Mouse (Mus musculus) limb, embryonic 11.5 days (tissue): ENCODE data around the gene Gls. TPM values are rescaled to one million over a fixed set of nuclear protein-coding genes. Genes with fewer than 3 reads are reported as not detected.

Experiments used
- ATAC-seq: fragments of 200-750 bp; cut with Nextera tagmentation; 2 replicates; pipeline ENCODE4 v1.8.0; 2017; ENCODE audit warnings: low read depth; ENCODE audit not compliant: insufficient number of reproducible peaks, low FRiP score, low TSS enrichment
- DNase-seq: peaks from one replicate; pipeline ENCODE4 v3.0.0-alpha.2; 2015; ENCODE audit warnings: low spot score
- H3K27ac ChIP-seq: fragments of 300-500 bp; sonication (generic); replicated peaks from 2 replicates; pipeline ENCODE4 v1.5.1; 2014; ENCODE audit warnings: low read depth, mild to moderate bottlenecking, low read length
- H3K27me3 ChIP-seq: fragments of 300-500 bp; sonication (generic); 2 replicates; pipeline ENCODE4 v1.6.1; 2014; ENCODE audit warnings: mild to moderate bottlenecking, low read length, mixed read lengths; ENCODE audit not compliant: control insufficient read depth, insufficient read depth
- H3K36me3 ChIP-seq: fragments of 300-500 bp; sonication (generic); 2 replicates; pipeline ENCODE4 v1.6.1; 2014; ENCODE audit warnings: mild to moderate bottlenecking, low read length, moderate library complexity, mixed read lengths; ENCODE audit not compliant: control insufficient read depth, insufficient read depth
- H3K4me1 ChIP-seq: fragments of 300-500 bp; sonication (generic); 2 replicates; pipeline ENCODE4 v1.6.1; 2014; ENCODE audit warnings: low read length, mixed read lengths; ENCODE audit not compliant: control insufficient read depth, insufficient read depth
- H3K4me2 ChIP-seq: fragments of 300-500 bp; sonication (generic); 2 replicates; pipeline ENCODE4 v1.6.1; 2014; ENCODE audit warnings: low read depth, mild to moderate bottlenecking, moderate library complexity; ENCODE audit not compliant: severe bottlenecking
- H3K4me3 ChIP-seq: fragments of 300-500 bp; sonication (generic); 2 replicates; pipeline ENCODE4 v1.5.1; 2014; ENCODE audit warnings: low read depth, low read length
- H3K9ac ChIP-seq: fragments of 300-500 bp; sonication (generic); 2 replicates; pipeline ENCODE4 v1.6.1; 2014; ENCODE audit warnings: mild to moderate bottlenecking, low read length
- H3K9me3 ChIP-seq: fragments of 300-500 bp; sonication (generic); 2 replicates; pipeline ENCODE4 v1.6.1; 2016; ENCODE audit warnings: low read length; ENCODE audit not compliant: control insufficient read depth
- WGBS: fragments of 180-500 bp; shearing (Covaris S2); extraction: QIAGEN DNeasy Blood & Tissue Kit; methylation state at CpG from one replicate; pipeline ENCODE4 v1.1.7; 2014; 5-methylcytosine and 5-hydroxymethylcytosine counted together
- polyA plus RNA-seq: library from polyadenylated mRNA; unstranded; fragments of >200 nt; fragmentation: Nextera tagmentation; extraction: Ambion mirVana; gene quantifications from 2 replicates; pipeline ENCODE4 v1.2.1, GENCODE M21; 2014

The Gls gene
- polyA plus RNA-seq, 1 experiment from 2014 or later = 30.6 TPM

- Histone ChIP-seq H3K27me3 (no peaks in the 10 kb centered on the region), H3K27ac (no peak overlapping the region), H3K9me3 (no peaks in the 10 kb centered on the region), H3K4me3 (no peak overlapping the region), H3K4me2 (no peak overlapping the region), H3K4me1 (no peaks in the 10 kb centered on the region), H3K36me3 (no peaks in the 10 kb centered on the region), H3K9ac (no peak overlapping the region)
- no peak for ATAC-seq
- DNase-seq = no peak
- WGBS = 91% methylated on average over 6 of the region's 6 CpGs
These were observed 35.0 kb upstream of the Gls start for GRCm38 (mm10) chr1:52268006-52268405.

GRCm38 (mm10) chr1:52267606-52268005, 34.6 kb upstream of the Gls start:
- Histone ChIP-seq H3K4me3 (no peak overlapping the region), H3K4me1 (no peaks in the 10 kb centered on the region), H3K9ac (no peak overlapping the region), H3K36me3 (no peaks in the 10 kb centered on the region), H3K27me3 (no peaks in the 10 kb centered on the region), H3K9me3 (no peaks in the 10 kb centered on the region), H3K4me2 (no peak overlapping the region), H3K27ac (no peak overlapping the region)
- no peak for ATAC-seq
- 52% methylated on average over 3 of the region's 3 CpGs for WGBS
- DNase-seq = peak; percentile 65

- Histone ChIP-seq H3K9ac (no peak overlapping the region), H3K9me3 (no peaks in the 10 kb centered on the region), H3K4me3 (no peak overlapping the region), H3K4me1 (no peaks in the 10 kb centered on the region), H3K27ac (no peak overlapping the region), H3K27me3 (no peaks in the 10 kb centered on the region), H3K36me3 (no peaks in the 10 kb centered on the region), H3K4me2 (no peak overlapping the region)
- WGBS = 78% methylated on average over 3 of the region's 3 CpGs
- DNase-seq (no peak), ATAC-seq (no peak)
These were observed 33.0 kb upstream of the Gls start for GRCm38 (mm10) chr1:52265886-52266516.

GRCm38 (mm10) chr1:52264290-52264689, 31.3 kb upstream of the Gls start:
- no peaks in the 10 kb centered on the region for H3K27me3 ChIP-seq
- WGBS = 79% methylated on average over 3 of the region's 3 CpGs
- H3K9ac ChIP-seq = no peak overlapping the region
- H3K27ac ChIP-seq = no peak overlapping the region
- no peak for DNase-seq
- no peaks in the 10 kb centered on the region for H3K36me3 ChIP-seq
- no peaks in the 10 kb centered on the region for H3K9me3 ChIP-seq
- no peak overlapping the region for H3K4me3 ChIP-seq
- ATAC-seq = no peak
- no peak overlapping the region for H3K4me2 ChIP-seq
- H3K4me1 ChIP-seq = no peaks in the 10 kb centered on the region

- Histone ChIP-seq H3K4me1 (no peaks in the 10 kb centered on the region), H3K27me3 (no peaks in the 10 kb centered on the region), H3K27ac (no peak overlapping the region), H3K9me3 (no peaks in the 10 kb centered on the region), H3K4me3 (no peak overlapping the region), H3K4me2 (no peak overlapping the region), H3K36me3 (no peaks in the 10 kb centered on the region), H3K9ac (no peak overlapping the region)
- DNase-seq (no peak), ATAC-seq (no peak)
- WGBS = 94% methylated on average over 4 of the region's 4 CpGs
These were observed 27.5 kb upstream of the Gls start for GRCm38 (mm10) chr1:52260354-52261090.

GRCm38 (mm10) chr1:52258006-52258749, 25.1 kb upstream of the Gls start:
- WGBS = 86% methylated on average over 9 of the region's 9 CpGs

GRCm38 (mm10) chr1:52256916-52257315, 23.9 kb upstream of the Gls start:
- DNase-seq (no peak), ATAC-seq (no peak)
- Histone ChIP-seq H3K27ac (no peak overlapping the region), H3K36me3 (no peaks in the 10 kb centered on the region), H3K4me1 (no peaks in the 10 kb centered on the region), H3K27me3 (no peaks in the 10 kb centered on the region), H3K4me2 (no peak overlapping the region), H3K4me3 (no peak overlapping the region), H3K9ac (no peak overlapping the region), H3K9me3 (no peaks in the 10 kb centered on the region)
- WGBS = 78% methylated on average over 4 of the region's 4 CpGs

More at GRCm38 (mm10) chr1:52258006-52258749, 25.1 kb upstream of the Gls start:
- ATAC-seq (no peak), DNase-seq (no peak)
- H3K4me1 ChIP-seq = no peaks in the 10 kb centered on the region
- H3K27me3 ChIP-seq = no peaks in the 10 kb centered on the region
- H3K9me3 ChIP-seq = no peaks in the 10 kb centered on the region
- no peak overlapping the region for H3K4me2 ChIP-seq
- H3K9ac ChIP-seq = no peak overlapping the region
- H3K36me3 ChIP-seq = no peaks in the 10 kb centered on the region
- H3K27ac ChIP-seq = no peak overlapping the region
- no peak overlapping the region for H3K4me3 ChIP-seq

GRCm38 (mm10) chr1:52256194-52256593, 23.2 kb upstream of the Gls start:
- Histone ChIP-seq H3K27me3 (no peaks in the 10 kb centered on the region), H3K4me3 (no peak overlapping the region), H3K4me1 (no peaks in the 10 kb centered on the region), H3K9me3 (no peaks in the 10 kb centered on the region), H3K36me3 (no peaks in the 10 kb centered on the region), H3K4me2 (no peak overlapping the region), H3K27ac (no peak overlapping the region), H3K9ac (no peak overlapping the region)
- ATAC-seq (no peak), DNase-seq (no peak)
- WGBS = 81% methylated on average over 4 of the region's 4 CpGs
